In genomic region chr2:181759041-181759440, GRCm38 (mm10) we compare ENCODE assay signal across 9 mouse cellular contexts. TPM values are rescaled to one million over a fixed set of nuclear protein-coding genes. Genes with fewer than 3 reads are reported as not detected.
DNase-seq lines count a peak whose midpoint lies in the region; ATAC-seq and TF ChIP-seq lines count a peak whose summit lies in the region.
"Had no signal": no experiment of that assay in that cellular context is flagged by ENCODE, and none has a peak within 500 bp of the region (broad histone marks: within the 10 kb centered on the region; RNA-seq: fewer than 3 reads in every experiment).

No protein-coding gene starts in this region.

- H3K4me3 ChIP-seq in midbrain, embryonic 12.5 days, result no peak overlapping the region
- H3K4me3 ChIP-seq in gastrocnemius, adult 2 months, result no peak overlapping the region
- no peak overlapping the region for H3K4me3 ChIP-seq in lung, adult 2 months (replicated peaks; ENCODE audit: extremely low read depth, low read depth, low read length)

- H3K36me3 ChIP-seq in midbrain, embryonic 12.5 days, result no peaks in the 10 kb centered on the region

- 0 out of 2 replicates have a peak overlapping the region, but pooled peaks have one; percentile 15 for H3K4me2 ChIP-seq in midbrain, embryonic 12.5 days (replicated peaks)

- DNase-seq in layer of hippocampus, adult 18-20 months (ENCODE audit: low spot score in 2 of 2), result peak; percentile 56 to 75
- DNase-seq in layer of hippocampus, postnatal 25 days (ENCODE audit: extremely low spot score in 1 of 2, low spot score in 1 of 2), result no peak
- DNase-seq in frontal cortex, postnatal 36 days (ENCODE audit: low spot score in 2 of 2), result peak; percentile 37 to 72
- DNase-seq in gastrocnemius, adult 2 months, result no peak
- no peak for DNase-seq in heart, postnatal 4 days
- no peak for DNase-seq in liver
- DNase-seq in lung, adult 2 months, result no peak

- TF ChIP-seq CTCF in gastrocnemius, adult 2 months (IDR thresholded peaks at IDR 0.05), result no peak
- no peak for TF ChIP-seq CTCF in lung, adult 2 months (IDR thresholded peaks at IDR 0.05; ENCODE audit: insufficient read depth, low read length)

- intact Hi-C loops in gastrocnemius, adult 2 months (cut with DNase I), result no loop called here

- peaks cover 38% of the 10 kb centered on the region for H3K4me1 ChIP-seq in midbrain, embryonic 12.5 days
- no peaks in the 10 kb centered on the region for H3K4me1 ChIP-seq in lung, adult 2 months (ENCODE audit: control insufficient read depth, insufficient read depth, low read length)

- no peaks in the 10 kb centered on the region for H3K27me3 ChIP-seq in midbrain, embryonic 12.5 days

- 17% methylated on average over 4 of the region's 4 CpGs for WGBS in midbrain, embryonic 12.5 days
- WGBS in lung, adult 2 months, result 19% methylated on average over 4 of the region's 4 CpGs

- no peak for TF ChIP-seq POLR2A in lung, adult 2 months (IDR thresholded peaks at IDR 0.05; ENCODE audit: borderline replicate concordance, extremely low read depth, low read depth, low read length)

- no peaks in the 10 kb centered on the region for H3K9me3 ChIP-seq in midbrain, embryonic 12.5 days

- peak overlapping the region; percentile 85 for H3K27ac ChIP-seq in midbrain, embryonic 12.5 days (replicated peaks)
- H3K27ac ChIP-seq in gastrocnemius, adult 2 months, result no peak overlapping the region

- H3K9ac ChIP-seq in midbrain, embryonic 12.5 days (replicated peaks), result no peak overlapping the region

- ATAC-seq in midbrain, embryonic 12.5 days (ENCODE audit: low FRiP score, low read depth), result peak; percentile 36

RNA-seq across cellular contexts. Expression of gene Myt1, which starts 4.1 kb away (rescaled TPM):
- total RNA-seq in layer of hippocampus, adult 18-20 months (2021), result 10 to 100 TPM; 26.0 to 28.5 TPM
- total RNA-seq in layer of hippocampus, postnatal 25 days (2021), result 10 to 100 TPM; 26.4 to 34.5 TPM
- polyA plus RNA-seq in midbrain, embryonic 12.5 days (2016; fragmentation: Nextera tagmentation; extraction: Ambion mirVana), result 66.4 and 76.0 TPM in 2 replicates
- total RNA-seq in gastrocnemius, adult 2 months (2021), result not detected
- not detected for total RNA-seq in heart, postnatal 4 days (2021)
- 0.02 TPM in 1 of 2 replicates, not detected in the other for polyA plus RNA-seq in lung, adult 2 months (2012; rRNA removed)
- total RNA-seq: hematopoietic stem cell, adult 5-6 weeks had no signal

RNA-seq across cellular contexts. Expression of gene Oprl1, which starts 44.2 kb away (rescaled TPM):
- total RNA-seq in layer of hippocampus, adult 18-20 months (2021), result 10 to 100 TPM; 50.6 to 52.4 TPM
- 10 to 100 TPM; 44.6 to 52.6 TPM for total RNA-seq in layer of hippocampus, postnatal 25 days (2021)
- 41.8 and 42.5 TPM in 2 replicates for polyA plus RNA-seq in midbrain, embryonic 12.5 days (2016; fragmentation: Nextera tagmentation; extraction: Ambion mirVana)
- not detected for total RNA-seq in gastrocnemius, adult 2 months (2021)
- under 1 TPM; 0.24 to 0.54 TPM for total RNA-seq in heart, postnatal 4 days (2021)
- 0.06 and 0.09 TPM in 2 replicates for polyA plus RNA-seq in lung, adult 2 months (2012; rRNA removed)
- total RNA-seq: hematopoietic stem cell, adult 5-6 weeks had no signal

Comparison
In these comparisons a context has a peak if more than half of its experiments do, and no peak if none do; other contexts are left out.
1. DNase-seq: peak in layer of hippocampus, adult 18-20 months (2 of 2) and frontal cortex, postnatal 36 days (2 of 2); none in layer of hippocampus, postnatal 25 days (0 of 2), gastrocnemius, adult 2 months (single experiment), heart, postnatal 4 days (single experiment), liver (single experiment) and lung, adult 2 months (single experiment).
2. RNA of gene Myt1, which starts 4.1 kb away (total RNA-seq): 26.4 to 34.5 TPM in layer of hippocampus, postnatal 25 days and 26.0 to 28.5 TPM in layer of hippocampus, adult 18-20 months; not detected in gastrocnemius, adult 2 months and not detected in heart, postnatal 4 days; every median in the first group is over 10 times any median in the second.
3. RNA of gene Oprl1, which starts 44.2 kb away (total RNA-seq): 44.6 to 52.6 TPM in layer of hippocampus, postnatal 25 days and 50.6 to 52.4 TPM in layer of hippocampus, adult 18-20 months; 0.24 to 0.54 TPM in heart, postnatal 4 days and not detected in gastrocnemius, adult 2 months; every median in the first group is over 10 times any median in the second.